In the genomic region with DNA sequence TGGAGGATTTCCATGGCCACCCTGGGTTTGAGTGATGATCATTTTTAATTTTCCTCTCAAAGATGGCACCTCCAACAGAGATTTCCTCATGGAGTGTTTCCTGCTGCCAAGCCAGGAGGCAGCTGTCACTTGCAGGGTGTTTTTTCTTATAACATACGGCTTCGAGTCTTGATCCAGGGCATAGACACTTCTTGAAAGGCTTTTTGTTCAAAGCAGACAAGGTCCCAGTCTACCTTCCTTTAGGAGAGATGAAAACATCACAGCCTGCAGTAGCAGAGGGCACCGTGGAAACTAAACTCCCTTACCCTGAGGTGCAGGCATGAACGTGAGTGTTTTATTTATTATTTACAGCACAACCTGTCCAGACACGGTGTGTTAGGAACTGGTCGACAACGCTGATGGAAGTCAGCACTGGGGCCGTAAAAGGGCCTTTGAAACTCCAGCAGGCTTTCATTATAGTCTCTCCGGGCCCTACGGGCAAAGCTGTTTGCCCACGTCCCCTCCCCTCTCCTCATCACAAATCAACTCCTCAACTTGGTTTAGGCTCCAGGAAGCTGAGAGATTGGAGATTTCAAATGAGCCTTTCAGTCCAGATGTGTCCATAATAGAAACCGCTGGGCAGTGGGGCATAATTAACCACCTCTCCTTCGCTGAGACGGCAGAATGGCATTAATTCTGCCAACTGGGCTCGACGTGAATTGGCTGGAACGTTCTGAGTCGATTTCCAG, we compare ENCODE assay signal across 7 mouse cellular contexts. TPM values are rescaled to one million over a fixed set of nuclear protein-coding genes. Genes with fewer than 3 reads are reported as not detected.
DNase-seq lines count a peak whose midpoint lies in the region; ATAC-seq lines count a peak whose summit lies in the region.

No protein-coding gene starts in this region.

- H3K4me2 ChIP-seq in forebrain, embryonic 12.5 days, result peak overlapping the region; percentile 35
- H3K4me2 ChIP-seq in limb, embryonic 15.5 days, result peak overlapping the region; percentile 38

- H3K4me3 ChIP-seq in forebrain, embryonic 12.5 days (replicated peaks), result 0 out of 2 replicates have a peak overlapping the region, but pooled peaks have one; percentile 2
- H3K4me3 ChIP-seq in limb, embryonic 15.5 days, result peak overlapping the region; percentile 1; the same call in 1 of the 2 replicates

- no peaks in the 10 kb centered on the region for H3K9me3 ChIP-seq in forebrain, embryonic 12.5 days
- H3K9me3 ChIP-seq in limb, embryonic 15.5 days, result no peaks in the 10 kb centered on the region

- ATAC-seq in forebrain, embryonic 12.5 days (ENCODE audit: low FRiP score), result peak; percentile 73; the same call in 1 of the 2 replicates
- peak; percentile 56; the same call in 1 of the 2 replicates for ATAC-seq in limb, embryonic 15.5 days (ENCODE audit: insufficient number of reproducible peaks, low FRiP score, low TSS enrichment, low read depth)

- H3K36me3 ChIP-seq in forebrain, embryonic 12.5 days (replicated peaks), result no peaks in the 10 kb centered on the region
- no peaks in the 10 kb centered on the region for H3K36me3 ChIP-seq in limb, embryonic 15.5 days

- H3K4me1 ChIP-seq in forebrain, embryonic 12.5 days, result peaks cover 16% of the 10 kb centered on the region
- H3K4me1 ChIP-seq in limb, embryonic 15.5 days, result peaks cover 35% of the 10 kb centered on the region

- H3K27ac ChIP-seq in forebrain, embryonic 12.5 days, result peak overlapping the region; percentile 82
- H3K27ac ChIP-seq in limb, embryonic 15.5 days, result peak overlapping the region; percentile 73

- WGBS in forebrain, embryonic 12.5 days, result 5% methylated on average over 18 of the region's 18 CpGs
- 7% methylated on average over 18 of the region's 18 CpGs for WGBS in limb, embryonic 15.5 days

- no peak overlapping the region for H3K9ac ChIP-seq in forebrain, embryonic 12.5 days
- no peak overlapping the region for H3K9ac ChIP-seq in limb, embryonic 15.5 days

- DNase-seq in brain, adult 2 months (ENCODE audit: low read depth, low spot score), result peak; percentile 76
- DNase-seq in cerebellum, adult 11 months, result peak; percentile 28
- DNase-seq in thymus, postnatal 36 days, result no peak
- DNase-seq in gastrocnemius, postnatal 4 days (ENCODE audit: low spot score in 2 of 2), result no peak
- no peak for DNase-seq in adrenal gland, postnatal 36 days

- H3K27me3 ChIP-seq in forebrain, embryonic 12.5 days, result no peaks in the 10 kb centered on the region
- H3K27me3 ChIP-seq in limb, embryonic 15.5 days, result no peaks in the 10 kb centered on the region

RNA-seq across cellular contexts. Expression of gene Tmem178, which starts 57.2 kb away (rescaled TPM):
- polyA plus RNA-seq in forebrain, embryonic 12.5 days (2016; fragmentation: Nextera tagmentation; extraction: Ambion mirVana), result 23.9 and 24.1 TPM in 2 replicates
- polyA plus RNA-seq in limb, embryonic 15.5 days (2015; fragmentation: Nextera tagmentation; extraction: Ambion mirVana), result 6.4 and 7.0 TPM in 2 replicates
- 1 to 10 TPM; 1.2 TPM for total RNA-seq in gastrocnemius, postnatal 4 days (2021)
- total RNA-seq in adrenal gland, postnatal 36 days (2021), result 10 to 100 TPM in 1 of 2 experiments, 1 to 10 TPM in 1; 7.6 to 12.2 TPM

Comparison
In these comparisons a context has a peak if more than half of its experiments do, and no peak if none do; other contexts are left out.
1. DNase-seq: peak in brain, adult 2 months (single experiment) and cerebellum, adult 11 months (single experiment); none in thymus, postnatal 36 days (0 of 2), gastrocnemius, postnatal 4 days (0 of 2) and adrenal gland, postnatal 36 days (0 of 2).